Mouse (Mus musculus) ES-E14 (cell line): ENCODE results near the gene Sertad2. TPM values are rescaled to one million over a fixed set of nuclear protein-coding genes. Genes with fewer than 3 reads are reported as not detected.
A peak's percentile ranks its signal among the peaks of the same experiment; 100 is the strongest.

Experiments
- DNase-seq: peaks from one replicate; pipeline ENCODE4 v3.0.0-alpha.2; 2013; ENCODE audit warnings: low read depth, low spot score
- H3K27ac ChIP-seq: 2 replicates; pipeline ENCODE4 v1.5.1; 2012; ENCODE audit warnings: low read depth, mild to moderate bottlenecking, low read length, moderate library complexity, mixed read lengths; ENCODE audit not compliant: poor library complexity, insufficient read depth, severe bottlenecking
- H3K36me3 ChIP-seq: 2 replicates; pipeline ENCODE4 v1.6.1; 2012; ENCODE audit warnings: mild to moderate bottlenecking, low read length, moderate library complexity, mixed read lengths; ENCODE audit not compliant: control insufficient read depth, poor library complexity, insufficient read depth, severe bottlenecking
- H3K4me1 ChIP-seq, 2 experiments: fragments of 150-350 bp in 1 of 2; sonication (generic) in 1 of 2; 2 replicates each; pipeline ENCODE4 v1.6.1; 2012; ENCODE audit warnings: low read length in 2 of 2, mild to moderate bottlenecking in 1 of 2, mixed read lengths in 1 of 2; ENCODE audit not compliant: control insufficient read depth in 2 of 2, insufficient read depth in 2 of 2, poor library complexity in 1 of 2
- H3K4me3 ChIP-seq, 2 experiments: fragments of 150-350 bp in 1 of 2; sonication (generic) in 1 of 2; 2 replicates each; pipeline ENCODE4 v1.5.1; 2012; ENCODE audit warnings: low read length in 2 of 2, low read depth in 1 of 2, mild to moderate bottlenecking in 1 of 2, mixed read lengths in 1 of 2; ENCODE audit not compliant: insufficient read depth in 1 of 2, poor library complexity in 1 of 2, severe bottlenecking in 1 of 2
- H3K9ac ChIP-seq: 2 replicates; pipeline ENCODE4 v1.6.1; 2012; ENCODE audit warnings: low read depth, mild to moderate bottlenecking, low read length, mixed read lengths; ENCODE audit not compliant: poor library complexity, insufficient read depth, severe bottlenecking
- H3K9me3 ChIP-seq: fragments of 150-350 bp; sonication (generic); 2 replicates; pipeline ENCODE4 v1.6.1; 2012; ENCODE audit warnings: low read depth, mild to moderate bottlenecking, low read length; ENCODE audit not compliant: control insufficient read depth, insufficient read depth
- CHD2 ChIP-seq: IDR thresholded peaks from 2 replicates; pipeline ENCODE4 v1.6.1; 2014; ENCODE audit warnings: mild to moderate bottlenecking, low read depth, low read length, inconsistent platforms
- HCFC1 ChIP-seq: IDR thresholded peaks from 2 replicates; pipeline ENCODE4 v1.6.1; 2012; ENCODE audit warnings: low read length, inconsistent platforms, borderline replicate concordance; ENCODE audit not compliant: insufficient read depth
- MAFK ChIP-seq: IDR thresholded peaks from 2 replicates; pipeline ENCODE4 v1.6.1; 2014; ENCODE audit warnings: mild to moderate bottlenecking, low read depth, low read length, inconsistent platforms; ENCODE audit not compliant: insufficient read depth
- ZC3H11A ChIP-seq: IDR thresholded peaks from 2 replicates; pipeline ENCODE4 v1.6.1; 2012; ENCODE audit warnings: low read depth, mild to moderate bottlenecking, inconsistent platforms, low read length, borderline replicate concordance
- ZNF384 ChIP-seq: IDR thresholded peaks from 2 replicates; pipeline ENCODE4 v1.6.1; 2012; ENCODE audit warnings: low read depth, low read length, inconsistent platforms
- in situ Hi-C, 2 experiments: fragments of 600-800 bp; cut with MboI; formaldehyde crosslinking; loops; one replicate each; pipeline ENCODE4 v1.15.1; 2025; ENCODE audit warnings: low sequenced_read_pairs in 2 of 2, inconsistent platforms in 1 of 2; ENCODE audit not compliant: unreplicated experiment in 2 of 2
- total RNA-seq: library from RNA; depleted of rRNA; stranded (reverse); fragments of 300-350 nt; gene quantifications from 2 replicates; pipeline ENCODE4 v1.2.3, GENCODE M21; 2012

Sertad2 gene
- total RNA-seq, 1 experiment, result 16.0 TPM

GRCm38 (mm10) chr11:20646142-20646541 is 103.1 kb downstream of the Sertad2 start:
- Histone ChIP-seq H3K36me3 (peaks cover 6% of the 10 kb centered on the region; the same call in 1 of the 2 replicates), H3K4me3 (no peak overlapping the region), H3K9me3 (no peaks in the 10 kb centered on the region), H3K9ac (no peak overlapping the region), H3K27ac (0 out of 2 replicates have a peak overlapping the region, but pooled peaks have one; percentile 10), H3K4me1 (peaks cover 16 to 34% of the 10 kb centered on the region in 2 experiments)
- DNase-seq, result no peak
- TF ChIP-seq ZC3H11A (no peak), MAFK (no peak), CHD2 (no peak), HCFC1 (no peak), ZNF384 (no peak)
- in situ Hi-C loops, result loop anchor here in 1 of 2 experiments (25.0 kb wide), 1 partner anchor 184 kb away; no protein-coding TSS in a partner anchor

GRCm38 (mm10) chr11:20646986-20647726 is 104.1 kb downstream of the Sertad2 start:
- no peak for DNase-seq
- peaks cover 8% of the 10 kb centered on the region; the same call in 1 of the 2 replicates for H3K36me3 ChIP-seq
- H3K9me3 ChIP-seq, result no peaks in the 10 kb centered on the region
- H3K4me1 ChIP-seq, result peaks cover 16 to 24% of the 10 kb centered on the region in 2 experiments
- H3K4me3 ChIP-seq, result no peak overlapping the region
- in situ Hi-C loops, result loop anchor here in 1 of 2 experiments (25.0 kb wide), 1 partner anchor 185 kb away; no protein-coding TSS in a partner anchor
- peak overlapping the region; percentile 6; the same call in 1 of the 2 replicates for H3K9ac ChIP-seq
- no peak overlapping the region for H3K27ac ChIP-seq
- no peak for TF ChIP-seq ZC3H11A

- TF ChIP-seq CHD2, result no peak
- TF ChIP-seq ZNF384, result no peak
- no peak for TF ChIP-seq HCFC1
- no peak for TF ChIP-seq ZC3H11A
- no peak for TF ChIP-seq MAFK
- H3K9ac ChIP-seq, result peak overlapping the region; percentile 41; the same call in 1 of the 2 replicates
- H3K36me3 ChIP-seq, result peaks cover 8% of the 10 kb centered on the region; the same call in 1 of the 2 replicates
- H3K4me3 ChIP-seq, result peak overlapping the region; percentile 6 to 28
- in situ Hi-C loops, result loop anchor here in 1 of 2 experiments (25.0 kb wide), 1 partner anchor 186 kb away; no protein-coding TSS in a partner anchor
- H3K4me1 ChIP-seq, result peaks cover 16 to 24% of the 10 kb centered on the region in 2 experiments
- H3K27ac ChIP-seq, result peak overlapping the region; percentile 54
- DNase-seq, result no peak
- no peaks in the 10 kb centered on the region for H3K9me3 ChIP-seq
These were observed 105.0 kb downstream of the Sertad2 start for GRCm38 (mm10) chr11:20647902-20648625.

- Histone ChIP-seq H3K27ac (peak overlapping the region; percentile 17; the same call in 1 of the 2 replicates), H3K4me1 (peaks cover 14 to 24% of the 10 kb centered on the region in 2 experiments), H3K9ac (no peak overlapping the region), H3K36me3 (peaks cover 11% of the 10 kb centered on the region; the same call in 1 of the 2 replicates), H3K9me3 (no peaks in the 10 kb centered on the region), H3K4me3 (no peak overlapping the region)
- no peak for DNase-seq
- in situ Hi-C loops, result loop anchor here in 1 of 2 experiments (25.0 kb wide), 1 partner anchor 187 kb away; no protein-coding TSS in a partner anchor
- no peak for TF ChIP-seq ZNF384
- no peak for TF ChIP-seq ZC3H11A
- TF ChIP-seq MAFK, result no peak
- TF ChIP-seq HCFC1, result no peak
- no peak for TF ChIP-seq CHD2
These were observed 106.4 kb downstream of the Sertad2 start for GRCm38 (mm10) chr11:20649477-20649876.
